Mouse (Mus musculus): ENCODE measurements at regions not wholly inside any gene's neighbourhood (a gene's known extent, or its start where the extent isn't known, plus 50 kb on each side); places are given as distances from the start of the nearest gene placed in this dataset.

DNA sequence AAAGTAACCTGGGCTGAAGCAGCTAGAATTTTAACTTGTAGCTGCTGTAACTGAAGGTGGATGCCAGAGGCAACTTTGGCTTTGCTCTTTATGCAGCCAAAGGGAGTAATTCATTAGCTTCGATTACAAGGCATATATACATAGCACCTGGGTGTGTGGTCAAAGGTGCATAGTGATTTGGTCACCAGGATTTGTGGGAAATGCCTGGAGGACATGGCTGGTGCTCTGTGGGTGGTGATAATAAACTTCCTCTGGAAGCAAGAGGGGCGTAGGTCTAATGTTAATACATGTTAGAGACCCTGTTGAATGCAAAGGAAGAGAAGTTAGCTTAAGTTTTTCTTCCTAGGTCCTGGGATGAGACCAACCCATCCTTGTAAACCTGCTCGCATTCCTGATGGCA lies 139.3 kb upstream of the Osr1 start:
- Histone ChIP-seq H3K4me1 (ENCODE audit: insufficient read depth, low read length) (no peaks in the 10 kb centered on the region), H3K27ac (ENCODE audit: low read depth, low read length) (no peak overlapping the region), H3K4me3 (ENCODE audit: low read depth, low read length) (no peak overlapping the region), H3K9me3 (ENCODE audit: low read length) (no peaks in the 10 kb centered on the region), H3K36me3 (ENCODE audit: insufficient read depth, low read length) (no peaks in the 10 kb centered on the region), H3K27me3 (ENCODE audit: insufficient read depth, low read length) (no peaks in the 10 kb centered on the region), H3K9ac (replicated peaks; ENCODE audit: low read length, poor library complexity, severe bottlenecking) (no peak overlapping the region), H3K4me2 (ENCODE audit: low read depth, low read length, poor library complexity, severe bottlenecking) (no peak overlapping the region)
- 83% methylated on average over 3 of the region's 3 CpGs for WGBS
- no peak for TF ChIP-seq CTCF (IDR thresholded peaks at IDR 0.05)
- DNase-seq (ENCODE audit: low spot score): no peak
- ATAC-seq (ENCODE audit: low FRiP score): no peak

DNA sequence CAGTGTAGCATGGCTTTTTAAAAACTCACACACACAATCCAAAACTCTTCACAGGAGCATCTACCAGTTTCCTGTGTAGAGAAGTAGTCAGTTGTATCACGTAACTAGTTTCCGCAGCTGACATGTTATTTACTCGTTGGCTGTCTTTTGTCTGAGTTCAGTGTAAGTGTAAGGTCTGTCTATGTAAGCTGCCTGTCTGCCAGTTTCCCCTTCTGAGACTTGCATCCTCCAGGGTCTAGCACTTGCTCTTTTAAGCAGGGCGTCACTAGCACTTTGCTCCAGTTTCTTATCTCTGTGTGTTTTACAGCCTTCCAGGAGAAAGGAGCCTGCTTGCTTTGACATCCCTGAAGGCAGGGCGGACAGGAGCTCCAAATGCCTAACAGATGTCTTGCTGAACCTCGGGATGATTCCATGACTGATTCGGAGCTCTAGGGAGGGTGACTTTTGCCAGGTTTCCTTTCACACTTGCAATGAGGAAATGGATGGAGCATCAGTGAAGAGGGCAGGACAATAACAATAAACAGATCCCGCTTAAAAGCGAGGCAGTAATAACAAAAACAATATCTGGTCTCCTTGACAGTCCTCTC lies 131.2 kb upstream of the Osr1 start:
- Histone ChIP-seq H3K27me3 (ENCODE audit: insufficient read depth, low read length) (no peaks in the 10 kb centered on the region), H3K4me1 (ENCODE audit: insufficient read depth, low read length) (no peaks in the 10 kb centered on the region), H3K36me3 (ENCODE audit: insufficient read depth, low read length) (no peaks in the 10 kb centered on the region), H3K4me3 (ENCODE audit: low read depth, low read length) (no peak overlapping the region), H3K27ac (ENCODE audit: low read depth, low read length) (no peak overlapping the region), H3K9me3 (ENCODE audit: low read length) (no peaks in the 10 kb centered on the region), H3K4me2 (ENCODE audit: low read depth, low read length, poor library complexity, severe bottlenecking) (no peak overlapping the region), H3K9ac (replicated peaks; ENCODE audit: low read length, poor library complexity, severe bottlenecking) (no peak overlapping the region)
- DNase-seq (ENCODE audit: low spot score) (no peak), ATAC-seq (ENCODE audit: low FRiP score) (no peak)
- TF ChIP-seq CTCF (IDR thresholded peaks at IDR 0.05): no peak
- 73% methylated on average over 9 of the region's 9 CpGs for WGBS

DNA sequence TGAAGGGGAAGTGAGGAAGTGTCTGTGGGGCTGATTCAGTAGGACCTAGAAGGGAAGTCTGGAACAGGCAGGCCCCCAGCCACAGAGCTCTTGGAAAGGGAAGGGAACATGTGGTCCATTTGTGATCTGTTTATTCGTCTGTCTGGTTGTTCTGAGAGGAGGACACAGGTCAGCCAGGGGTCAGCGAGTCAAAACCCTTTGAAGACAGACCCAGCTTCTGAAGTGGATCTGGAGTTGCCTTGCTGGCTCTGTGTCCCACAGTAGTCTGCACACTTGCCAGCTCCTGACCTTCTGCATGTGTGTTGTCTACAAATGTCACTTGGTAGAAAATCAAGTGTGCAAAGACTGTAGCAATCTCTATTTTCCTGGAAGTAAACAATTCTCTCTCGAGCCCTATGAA lies 119.3 kb upstream of the Osr1 start:
- Histone ChIP-seq H3K9ac (replicated peaks; ENCODE audit: low read length, poor library complexity, severe bottlenecking) (no peak overlapping the region), H3K4me1 (ENCODE audit: insufficient read depth, low read length) (no peaks in the 10 kb centered on the region), H3K9me3 (ENCODE audit: low read length) (no peaks in the 10 kb centered on the region), H3K27ac (ENCODE audit: low read depth, low read length) (no peak overlapping the region), H3K4me3 (ENCODE audit: low read depth, low read length) (no peak overlapping the region), H3K4me2 (ENCODE audit: low read depth, low read length, poor library complexity, severe bottlenecking) (no peak overlapping the region), H3K27me3 (ENCODE audit: insufficient read depth, low read length) (no peaks in the 10 kb centered on the region), H3K36me3 (ENCODE audit: insufficient read depth, low read length) (no peaks in the 10 kb centered on the region)
- DNase-seq (ENCODE audit: low spot score) (no peak), ATAC-seq (ENCODE audit: low FRiP score) (no peak)
- 67% methylated on average over 3 of the region's 3 CpGs for WGBS
- no peak for TF ChIP-seq CTCF (IDR thresholded peaks at IDR 0.05)

DNA sequence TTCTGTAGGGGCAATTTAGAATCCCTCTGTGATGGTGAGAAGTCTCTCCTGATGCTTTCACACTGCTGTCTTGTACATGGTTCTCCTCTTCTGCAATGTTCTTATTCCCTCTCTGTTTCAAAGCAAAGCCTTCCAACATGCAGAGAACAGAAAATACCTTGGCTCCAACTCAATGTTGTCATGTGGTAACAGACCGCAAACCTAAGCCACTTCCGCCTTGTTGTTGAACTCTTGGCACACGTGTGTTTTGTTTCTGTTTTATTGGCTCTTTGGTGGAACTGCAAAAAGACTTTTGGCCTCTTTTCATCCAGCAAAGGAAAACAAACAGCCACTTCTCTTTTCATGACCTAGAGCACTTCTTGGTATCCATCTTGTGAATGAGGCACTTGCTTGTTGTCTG lies 109.7 kb upstream of the Osr1 start:
- H3K4me2 ChIP-seq (ENCODE audit: low read depth, low read length, poor library complexity, severe bottlenecking): no peak overlapping the region
- no peak for TF ChIP-seq CTCF (IDR thresholded peaks at IDR 0.05)
- 87% methylated on average over 3 of the region's 3 CpGs for WGBS
- no peaks in the 10 kb centered on the region for H3K9me3 ChIP-seq (ENCODE audit: low read length)
- H3K4me1 ChIP-seq (ENCODE audit: insufficient read depth, low read length): no peaks in the 10 kb centered on the region
- no peak for ATAC-seq (ENCODE audit: low FRiP score)
- no peak overlapping the region for H3K4me3 ChIP-seq (ENCODE audit: low read depth, low read length)
- DNase-seq (ENCODE audit: low spot score): no peak
- no peaks in the 10 kb centered on the region for H3K27me3 ChIP-seq (ENCODE audit: insufficient read depth, low read length)
- H3K27ac ChIP-seq (ENCODE audit: low read depth, low read length): no peak overlapping the region
- no peaks in the 10 kb centered on the region for H3K36me3 ChIP-seq (ENCODE audit: insufficient read depth, low read length)
- H3K9ac ChIP-seq (replicated peaks; ENCODE audit: low read length, poor library complexity, severe bottlenecking): no peak overlapping the region

DNA sequence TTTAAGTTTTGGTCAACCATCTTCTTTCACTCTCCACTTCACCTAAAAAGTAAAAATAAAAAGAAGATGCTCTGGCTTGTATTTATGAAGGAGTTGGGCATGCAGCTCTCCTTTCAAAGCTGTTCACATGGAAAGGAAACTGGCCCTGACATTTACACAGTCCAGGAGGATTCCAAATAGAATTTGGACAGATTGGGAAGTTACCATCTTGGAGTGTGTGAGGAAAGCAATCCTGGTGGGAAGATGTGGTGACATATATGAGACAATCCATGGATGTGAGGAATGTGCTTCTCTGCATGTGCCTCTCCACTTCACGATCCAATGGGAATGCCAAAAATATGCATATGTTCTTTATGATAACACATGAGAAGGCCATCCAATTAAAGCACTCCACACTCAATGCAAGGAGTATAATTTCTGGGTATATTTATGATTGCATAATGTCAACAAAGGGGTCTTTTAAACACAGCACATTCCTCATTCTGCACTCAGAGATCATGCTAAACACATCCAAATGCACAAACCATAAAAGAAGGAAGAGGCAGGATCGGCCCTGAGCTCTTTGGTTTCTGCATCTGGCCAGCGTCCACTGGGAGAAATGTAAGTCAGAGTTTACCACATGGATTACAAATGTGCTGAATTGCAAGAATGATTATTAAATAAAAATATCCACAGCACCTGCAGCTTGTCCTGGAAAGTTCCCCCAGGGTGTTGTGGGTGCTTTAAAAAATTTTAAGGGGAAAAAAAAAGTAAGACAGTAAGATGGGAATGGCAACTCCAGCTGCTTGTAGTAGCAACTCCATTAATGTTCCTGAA lies 100.1 kb upstream of the Osr1 start:
- no peak overlapping the region for H3K4me3 ChIP-seq (ENCODE audit: low read depth, low read length)
- DNase-seq (ENCODE audit: low spot score) (no peak), ATAC-seq (ENCODE audit: low FRiP score) (no peak)
- no peaks in the 10 kb centered on the region for H3K36me3 ChIP-seq (ENCODE audit: insufficient read depth, low read length)
- H3K4me1 ChIP-seq (ENCODE audit: insufficient read depth, low read length): no peaks in the 10 kb centered on the region
- H3K27me3 ChIP-seq (ENCODE audit: insufficient read depth, low read length): no peaks in the 10 kb centered on the region
- no peak overlapping the region for H3K27ac ChIP-seq (ENCODE audit: low read depth, low read length)
- H3K9me3 ChIP-seq (ENCODE audit: low read length): no peaks in the 10 kb centered on the region
- no peak overlapping the region for H3K9ac ChIP-seq (replicated peaks; ENCODE audit: low read length, poor library complexity, severe bottlenecking)
- TF ChIP-seq CTCF (IDR thresholded peaks at IDR 0.05): no peak
- WGBS: 82% methylated on average over 3 of the region's 3 CpGs
- H3K4me2 ChIP-seq (ENCODE audit: low read depth, low read length, poor library complexity, severe bottlenecking): no peak overlapping the region

DNA sequence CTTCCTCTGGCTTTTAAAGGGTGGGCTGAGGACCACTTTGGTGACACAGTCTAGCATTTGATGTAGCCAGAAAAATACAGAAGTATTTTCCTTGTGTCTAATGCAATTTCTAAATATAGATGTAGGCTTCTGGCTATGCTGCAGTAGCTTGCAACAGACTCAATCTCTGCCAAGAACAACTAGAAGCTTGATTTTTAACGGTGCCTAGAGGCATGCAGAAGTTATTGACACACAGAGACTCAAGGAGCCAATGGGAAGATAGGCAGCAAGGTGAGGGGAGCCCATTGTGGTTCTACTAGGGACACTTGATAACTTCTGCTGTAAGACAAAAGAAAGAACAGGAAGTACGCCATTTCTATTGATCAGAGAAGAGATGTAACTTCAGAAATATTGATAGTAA lies 94.1 kb upstream of the Osr1 start:
- ATAC-seq (ENCODE audit: low FRiP score) (no peak), DNase-seq (ENCODE audit: low spot score) (no peak)
- no peak for TF ChIP-seq CTCF (IDR thresholded peaks at IDR 0.05)
- H3K27me3 ChIP-seq (ENCODE audit: insufficient read depth, low read length): no peaks in the 10 kb centered on the region
- no peak overlapping the region for H3K4me2 ChIP-seq (ENCODE audit: low read depth, low read length, poor library complexity, severe bottlenecking)
- H3K27ac ChIP-seq (ENCODE audit: low read depth, low read length): no peak overlapping the region
- WGBS: 83% methylated on average over 2 of the region's 2 CpGs
- no peak overlapping the region for H3K4me3 ChIP-seq (ENCODE audit: low read depth, low read length)
- no peaks in the 10 kb centered on the region for H3K36me3 ChIP-seq (ENCODE audit: insufficient read depth, low read length)
- H3K9me3 ChIP-seq (ENCODE audit: low read length): no peaks in the 10 kb centered on the region
- H3K9ac ChIP-seq (replicated peaks; ENCODE audit: low read length, poor library complexity, severe bottlenecking): no peak overlapping the region
- H3K4me1 ChIP-seq (ENCODE audit: insufficient read depth, low read length): no peaks in the 10 kb centered on the region
